Mouse (Mus musculus) MEL (cell line): ENCODE measurements at regions not wholly inside any gene's neighbourhood (a gene's known extent, or its start where the extent isn't known, plus 50 kb on each side); places are given as distances from the start of the nearest gene placed in this dataset.

Experiments
- DNase-seq: peaks from one replicate; pipeline ENCODE4 v3.0.0; 2011; ENCODE audit warnings: low read depth, low spot score
- H3K27ac ChIP-seq: 2 replicates; pipeline ENCODE4 v1.5.1; 2012; ENCODE audit warnings: low read depth, mild to moderate bottlenecking, control low read depth, low read length, moderate library complexity; ENCODE audit not compliant: control insufficient read depth
- H3K27me3 ChIP-seq, 2 experiments: fragments of 150-350 bp in 1 of 2; sonication (generic) in 1 of 2; 2 replicates each; pipeline ENCODE4 v1.6.1; 2012; ENCODE audit warnings: low read length in 2 of 2, mild to moderate bottlenecking in 2 of 2, improper control_type of control experiment in 1 of 2, moderate library complexity in 1 of 2; ENCODE audit not compliant: insufficient read depth in 2 of 2, control insufficient read depth in 1 of 2
- H3K36me3 ChIP-seq, 2 experiments: 2 replicates each; pipeline ENCODE4 v1.6.1; 2012 to 2014; ENCODE audit warnings: low read length in 2 of 2, improper control_type of control experiment in 1 of 2, inconsistent platforms in 1 of 2, mild to moderate bottlenecking in 1 of 2; ENCODE audit not compliant: insufficient read depth in 2 of 2, control insufficient read depth in 1 of 2
- H3K4me1 ChIP-seq, 2 experiments: fragments of 150-350 bp in 1 of 2; sonication (generic) in 1 of 2; 2 replicates each; pipeline ENCODE4 v1.6.1; 2012; ENCODE audit warnings: low read length in 2 of 2, improper control_type of control experiment in 1 of 2, mild to moderate bottlenecking in 1 of 2; ENCODE audit not compliant: insufficient read depth in 2 of 2, control insufficient read depth in 1 of 2
- H3K4me3 ChIP-seq, 2 experiments: fragments of 150-350 bp in 1 of 2; sonication (generic) in 1 of 2; 2 replicates each; pipeline ENCODE4 v1.5.1; 2012; ENCODE audit warnings: low read depth in 2 of 2, low read length in 2 of 2, mild to moderate bottlenecking in 2 of 2, moderate library complexity in 2 of 2, control low read depth in 1 of 2, improper control_type of control experiment in 1 of 2; ENCODE audit not compliant: control insufficient read depth in 1 of 2, insufficient read depth in 1 of 2
- H3K79me2 ChIP-seq: 2 replicates; pipeline ENCODE4 v1.6.1; 2012; ENCODE audit warnings: mild to moderate bottlenecking, low read length, moderate library complexity; ENCODE audit not compliant: control insufficient read depth, poor library complexity, insufficient read depth
- H3K9ac ChIP-seq: 2 replicates; pipeline ENCODE4 v1.6.1; 2012; ENCODE audit warnings: low read depth, mild to moderate bottlenecking, control low read depth, low read length, moderate library complexity; ENCODE audit not compliant: control insufficient read depth, poor library complexity, severe bottlenecking
- H3K9me3 ChIP-seq: fragments of 150-350 bp; sonication (generic); replicated peaks from 2 replicates; pipeline ENCODE4 v1.6.1; 2012; ENCODE audit warnings: mild to moderate bottlenecking, low read length, improper control_type of control experiment, moderate library complexity; ENCODE audit not compliant: insufficient read depth
- BHLHE40 ChIP-seq: IDR thresholded peaks from 2 replicates; pipeline ENCODE4 v1.6.1; 2012; ENCODE audit warnings: low read depth, mild to moderate bottlenecking, inconsistent platforms, low read length, improper control_type of control experiment, borderline replicate concordance
- E2F4 ChIP-seq: IDR thresholded peaks from 2 replicates; pipeline ENCODE4 v1.6.1; 2011; ENCODE audit warnings: low read depth, low read length, improper control_type of control experiment, borderline replicate concordance
- EP300 ChIP-seq, 2 experiments: IDR thresholded peaks; 2 replicates each; pipeline ENCODE4 v1.6.1; 2011; ENCODE audit warnings: improper control_type of control experiment in 2 of 2, low read length in 2 of 2, low read depth in 1 of 2, mild to moderate bottlenecking in 1 of 2
- JUND ChIP-seq: IDR thresholded peaks from 2 replicates; pipeline ENCODE4 v1.6.1; 2011; ENCODE audit warnings: low read depth, mild to moderate bottlenecking, improper control_type of control experiment, low read length
- MAZ ChIP-seq: IDR thresholded peaks from 2 replicates; pipeline ENCODE4 v1.6.1; 2012; ENCODE audit warnings: low read depth, mild to moderate bottlenecking, inconsistent platforms, low read length, improper control_type of control experiment
- MXI1 ChIP-seq: IDR thresholded peaks from 2 replicates; pipeline ENCODE4 v1.6.1; 2011; ENCODE audit warnings: mild to moderate bottlenecking, low read depth, low read length, improper control_type of control experiment
- MYB ChIP-seq: IDR thresholded peaks from 2 replicates; pipeline ENCODE4 v1.6.1; 2011; ENCODE audit warnings: mild to moderate bottlenecking, low read depth, low read length, improper control_type of control experiment
- MYC ChIP-seq: IDR thresholded peaks from 2 replicates; pipeline ENCODE4 v1.6.1; 2011; ENCODE audit warnings: low read depth, mild to moderate bottlenecking, low read length, improper control_type of control experiment, moderate library complexity
- POLR2A ChIP-seq, 2 experiments: IDR thresholded peaks; 2 replicates each; pipeline ENCODE4 v1.6.1; 2011 to 2012; ENCODE audit warnings: low read length in 2 of 2, mild to moderate bottlenecking in 2 of 2, control low read depth in 1 of 2, improper control_type of control experiment in 1 of 2, low read depth in 1 of 2, moderate library complexity in 1 of 2; ENCODE audit not compliant: control insufficient read depth in 1 of 2, insufficient read depth in 1 of 2, poor library complexity in 1 of 2
- POLR2AphosphoS5 ChIP-seq: IDR thresholded peaks from 2 replicates; pipeline ENCODE4 v1.6.1; 2012; ENCODE audit warnings: low read depth, borderline replicate concordance, mild to moderate bottlenecking, inconsistent platforms, low read length, moderate library complexity, mixed read lengths
- RAD21 ChIP-seq: IDR thresholded peaks from 2 replicates; pipeline ENCODE4 v1.6.1; 2011; ENCODE audit warnings: mild to moderate bottlenecking, low read depth, low read length, improper control_type of control experiment
- TBP ChIP-seq: IDR thresholded peaks from 2 replicates; pipeline ENCODE4 v1.8.0; 2011; ENCODE audit warnings: low read depth, low read length, improper control_type of control experiment
- TCF12 ChIP-seq: IDR thresholded peaks from 2 replicates; pipeline ENCODE4 v1.6.1; 2014; ENCODE audit warnings: low read depth, mild to moderate bottlenecking, inconsistent platforms, low read length, improper control_type of control experiment, moderate library complexity
- USF1 ChIP-seq: IDR thresholded peaks from 2 replicates; pipeline ENCODE4 v1.6.1; 2014; ENCODE audit warnings: low read depth, mild to moderate bottlenecking, inconsistent platforms, low read length, improper control_type of control experiment, moderate library complexity
- ZC3H11A ChIP-seq: IDR thresholded peaks from 2 replicates; pipeline ENCODE4 v1.6.1; 2012; ENCODE audit warnings: low read depth, mild to moderate bottlenecking, inconsistent platforms, low read length, improper control_type of control experiment

- no peaks in the 10 kb centered on the region for H3K27me3 ChIP-seq
- DNase-seq, result no peak
- H3K79me2 ChIP-seq, result no peaks in the 10 kb centered on the region
- no peak for TF ChIP-seq ZC3H11A
- no peak for TF ChIP-seq JUND
- TF ChIP-seq MXI1, result no peak
- no peak for TF ChIP-seq POLR2AphosphoS5
- no peak for TF ChIP-seq TBP
- no peak for TF ChIP-seq MYC
- TF ChIP-seq E2F4, result no peak
- TF ChIP-seq BHLHE40, result no peak
- TF ChIP-seq RAD21, result no peak
- no peak for TF ChIP-seq MAZ
- TF ChIP-seq MYB, result no peak
- H3K4me1 ChIP-seq, result no peaks in the 10 kb centered on the region
- H3K4me3 ChIP-seq, result no peak overlapping the region
- H3K27ac ChIP-seq, result no peak overlapping the region
- H3K9me3 ChIP-seq, result no peaks in the 10 kb centered on the region
- no peak overlapping the region for H3K9ac ChIP-seq
- no peaks in the 10 kb centered on the region for H3K36me3 ChIP-seq
Measured at GRCm38 (mm10) chr13:16760045-16760444, 748.4 kb downstream of the Inhba start.

- Histone ChIP-seq H3K9me3 (no peaks in the 10 kb centered on the region), H3K79me2 (no peaks in the 10 kb centered on the region), H3K9ac (no peak overlapping the region), H3K27ac (no peak overlapping the region), H3K36me3 (no peaks in the 10 kb centered on the region), H3K4me3 (no peak overlapping the region), H3K4me1 (no peaks in the 10 kb centered on the region), H3K27me3 (no peaks in the 10 kb centered on the region)
- TF ChIP-seq TCF12 (no peak), USF1 (peak; percentile 15; the same call in 1 of the 2 replicates), JUND (no peak), POLR2A (IDR thresholded peaks at IDR 0.05; ENCODE audit: control insufficient read depth in 1 of 2, insufficient read depth in 1 of 2, low read depth in 1 of 2, low read length in 2 of 2, poor library complexity in 1 of 2) (no peak)
- DNase-seq, result no peak
Measured at GRCm38 (mm10) chr13:16761415-16761814, 749.8 kb downstream of the Inhba start.

- no peak overlapping the region for H3K9ac ChIP-seq
- no peak overlapping the region for H3K27ac ChIP-seq
- no peaks in the 10 kb centered on the region for H3K79me2 ChIP-seq
- H3K36me3 ChIP-seq, result no peaks in the 10 kb centered on the region
- no peak overlapping the region for H3K4me3 ChIP-seq
- no peaks in the 10 kb centered on the region for H3K27me3 ChIP-seq
- no peaks in the 10 kb centered on the region for H3K4me1 ChIP-seq
- no peaks in the 10 kb centered on the region for H3K9me3 ChIP-seq
- TF ChIP-seq EP300 (IDR thresholded peaks at IDR 0.05; ENCODE audit: low read depth in 1 of 2, low read length in 2 of 2), result no peak
- no peak for DNase-seq
Measured at GRCm38 (mm10) chr13:16762326-16762725, 750.7 kb downstream of the Inhba start.
